Mouse (Mus musculus) hindbrain, postnatal 0 days (tissue): ENCODE measurements around the gene DXBay18. TPM values are rescaled to one million over a fixed set of nuclear protein-coding genes. Genes with fewer than 3 reads are reported as not detected.
"Not testable (repeated sequence)": the region's sequence is repeated elsewhere in the genome, so short reads cannot be mapped to it uniquely, and the experiment has no call there.

Experiments used
- ATAC-seq: fragments of 200-750 bp; cut with Nextera tagmentation; 2 replicates; pipeline ENCODE4 v1.8.0; 2017; ENCODE audit warnings: mild to moderate bottlenecking, moderate TSS enrichment, moderate library complexity
- DNase-seq: peaks from one replicate; pipeline ENCODE4 v3.0.0-alpha.2; 2015; ENCODE audit warnings: low spot score
- H3K27ac ChIP-seq: fragments of 300-500 bp; sonication (generic); 2 replicates; pipeline ENCODE4 v1.5.1; 2014; ENCODE audit warnings: mild to moderate bottlenecking
- H3K27me3 ChIP-seq: fragments of 300-500 bp; sonication (generic); 2 replicates; pipeline ENCODE4 v1.6.1; 2014; ENCODE audit warnings: low read length, mixed read lengths; ENCODE audit not compliant: insufficient read depth
- H3K36me3 ChIP-seq: fragments of 300-500 bp; sonication (generic); 2 replicates; pipeline ENCODE4 v1.6.1; 2014; ENCODE audit warnings: low read length, mixed read lengths; ENCODE audit not compliant: insufficient read depth
- H3K4me1 ChIP-seq: fragments of 300-500 bp; sonication (generic); 2 replicates; pipeline ENCODE4 v1.6.1; 2014; ENCODE audit warnings: antibody characterized with exemption, low read length, mixed read lengths; ENCODE audit not compliant: insufficient read depth
- H3K4me2 ChIP-seq: fragments of 300-500 bp; sonication (generic); 2 replicates; pipeline ENCODE4 v1.6.1; 2014; ENCODE audit warnings: low read depth, mild to moderate bottlenecking, low read length, moderate library complexity, mixed read lengths
- H3K4me3 ChIP-seq: fragments of 300-500 bp; sonication (generic); 2 replicates; pipeline ENCODE4 v1.5.1; 2014; ENCODE audit warnings: low read length
- H3K9ac ChIP-seq: fragments of 300-500 bp; sonication (generic); replicated peaks from 2 replicates; pipeline ENCODE4 v1.6.1; 2014; ENCODE audit warnings: mild to moderate bottlenecking, low read length, moderate library complexity, mixed read lengths
- H3K9me3 ChIP-seq: fragments of 300-500 bp; sonication (generic); 2 replicates; pipeline ENCODE4 v1.6.1; 2016; ENCODE audit warnings: low read length, mixed read lengths
- WGBS: fragments of 180-500 bp; shearing (Covaris S2); extraction: QIAGEN DNeasy Blood & Tissue Kit; methylation state at CpG from one replicate; pipeline ENCODE4 v1.1.7; 2014; 5-methylcytosine and 5-hydroxymethylcytosine counted together
- polyA plus RNA-seq: library from polyadenylated mRNA; unstranded; fragments of >200 nt; fragmentation: Nextera tagmentation; extraction: Ambion mirVana; gene quantifications from 2 replicates; pipeline ENCODE4 v1.2.1, GENCODE M21; 2015
- total RNA-seq: library from RNA; depleted of rRNA; stranded (reverse); fragments of >200 nt; gene quantifications from 2 replicates; pipeline ENCODE4 v1.2.3, GENCODE M21; 2014; rRNA removed

Gene DXBay18
- total RNA-seq (0.05 and 2.1 TPM in 2 replicates), polyA plus RNA-seq (0.18 TPM in 1 of 2 replicates, not detected in the other)

DNA sequence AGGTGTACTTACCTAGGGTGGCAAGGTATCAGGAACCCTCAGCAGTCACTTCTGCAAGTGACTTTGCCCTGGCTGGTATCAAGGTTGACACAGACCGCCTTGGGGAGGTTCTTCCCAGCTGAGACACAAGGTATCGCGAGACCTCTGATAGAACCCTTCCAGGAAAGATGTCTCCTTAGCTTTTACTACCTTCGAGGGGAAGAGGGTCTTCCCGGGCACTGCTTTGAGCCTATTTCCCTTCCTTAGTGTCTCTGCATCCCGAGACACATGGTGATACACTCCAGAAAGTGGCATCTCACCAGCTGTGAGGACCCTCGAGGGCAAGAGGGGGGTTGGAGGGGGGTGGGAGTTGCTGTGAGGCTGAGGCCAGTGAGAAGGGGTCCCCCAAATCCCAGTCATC lies at the start of gene DXBay18:
DXBay18 (minus strand) TSS at position 101 of the 400 bp plus-strand sequence.
- not testable (repeated sequence) for H3K36me3 ChIP-seq, DNase-seq, H3K9ac ChIP-seq, H3K27me3 ChIP-seq, H3K4me1 ChIP-seq, H3K9me3 ChIP-seq, ATAC-seq, H3K27ac ChIP-seq, H3K4me3 ChIP-seq, H3K4me2 ChIP-seq
- WGBS: no CpG with 5 or more reads among the region's 7 CpGs

DNA sequence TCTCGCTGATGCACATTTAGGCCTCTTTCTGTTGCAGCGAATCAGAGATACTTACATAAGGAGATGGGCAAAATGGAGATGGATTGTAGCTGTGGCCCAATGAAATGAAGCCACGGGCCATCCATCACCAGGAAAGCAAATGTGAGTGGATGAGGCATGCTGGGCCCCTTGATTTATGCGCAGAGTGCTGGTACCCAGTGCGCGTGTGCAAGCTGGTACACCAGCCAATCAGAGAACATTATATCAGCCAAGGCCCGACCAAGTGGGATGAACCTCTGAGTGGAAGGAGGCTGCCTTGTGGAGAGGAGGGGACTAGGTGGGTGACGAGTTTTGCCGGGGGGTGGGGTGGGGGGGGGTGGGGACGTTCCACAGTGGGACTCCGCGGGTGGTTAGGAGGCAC lies 42.7 kb upstream of the DXBay18 start, which contains the start of gene Xlr3b:
Xlr3b (plus strand) TSS at position 274 of the 400 bp plus-strand sequence.
- H3K9me3 ChIP-seq, H3K4me3 ChIP-seq, H3K27me3 ChIP-seq, H3K36me3 ChIP-seq, H3K27ac ChIP-seq, H3K9ac ChIP-seq, H3K4me2 ChIP-seq, H3K4me1 ChIP-seq: not testable (repeated sequence)
- 75% methylated on average over 11 of the region's 12 CpGs for WGBS
- ATAC-seq (peak; percentile 62; the same call in 1 of the 2 replicates), DNase-seq (peak; percentile 1)

DNA sequence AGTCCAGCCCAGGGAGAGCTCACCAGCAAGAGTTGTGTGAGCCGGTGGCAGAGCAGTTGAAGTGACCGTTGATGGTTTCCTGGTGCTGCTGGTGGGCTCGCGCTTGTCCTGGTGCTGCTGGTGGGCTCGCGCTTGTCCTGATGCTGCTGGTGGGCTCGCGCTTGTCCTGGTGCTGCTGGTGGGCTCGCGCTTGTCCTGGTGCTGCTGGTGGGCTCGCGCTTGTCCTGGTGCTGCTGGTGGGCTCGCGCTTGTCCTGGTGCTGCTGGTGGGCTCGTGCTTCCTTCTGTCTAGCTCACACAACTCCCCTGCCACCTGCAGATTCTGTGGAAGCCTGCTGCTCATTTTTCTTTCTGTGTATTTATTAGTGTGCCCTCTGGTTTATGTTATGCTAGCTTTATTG lies 27.6 kb upstream of the DXBay18 start, which contains the start of gene Spin2d:
Spin2d (minus strand) TSS at position 101 of the 400 bp plus-strand sequence.
- H3K9ac ChIP-seq, H3K4me1 ChIP-seq, H3K27ac ChIP-seq, ATAC-seq, DNase-seq, H3K36me3 ChIP-seq, H3K9me3 ChIP-seq, H3K27me3 ChIP-seq, H3K4me3 ChIP-seq, H3K4me2 ChIP-seq: not testable (repeated sequence)
- 91% methylated on average over 6 of the region's 15 CpGs for WGBS

DNA sequence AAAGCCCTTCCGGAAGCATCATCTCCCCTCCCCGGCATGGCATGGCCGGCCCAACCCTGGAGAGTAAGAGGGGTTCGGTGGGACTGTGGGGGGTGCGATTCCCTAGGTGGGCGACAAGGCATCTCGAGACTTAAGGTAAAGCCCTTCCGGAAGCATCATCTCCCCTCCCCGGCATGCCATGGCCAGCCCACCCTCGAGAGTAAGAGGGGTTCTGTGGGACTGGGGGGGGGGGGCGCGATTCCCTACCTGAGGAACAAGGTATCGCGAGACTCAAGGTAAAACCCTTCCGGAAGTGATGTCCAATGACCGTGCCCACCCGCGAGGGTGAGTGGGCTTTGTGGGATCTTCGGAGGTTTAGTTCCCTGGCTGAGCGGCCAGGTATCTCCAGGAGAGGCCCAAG lies 754 bp downstream of the DXBay18 start, which contains the start of gene Xlr5b:
Xlr5b (plus strand) TSS at position 301 of the 400 bp plus-strand sequence.
- ATAC-seq, H3K27ac ChIP-seq, H3K27me3 ChIP-seq, H3K9me3 ChIP-seq, H3K4me2 ChIP-seq, DNase-seq, H3K4me3 ChIP-seq, H3K9ac ChIP-seq, H3K4me1 ChIP-seq, H3K36me3 ChIP-seq: not testable (repeated sequence)
- WGBS: no CpG with 5 or more reads among the region's 20 CpGs

DNA sequence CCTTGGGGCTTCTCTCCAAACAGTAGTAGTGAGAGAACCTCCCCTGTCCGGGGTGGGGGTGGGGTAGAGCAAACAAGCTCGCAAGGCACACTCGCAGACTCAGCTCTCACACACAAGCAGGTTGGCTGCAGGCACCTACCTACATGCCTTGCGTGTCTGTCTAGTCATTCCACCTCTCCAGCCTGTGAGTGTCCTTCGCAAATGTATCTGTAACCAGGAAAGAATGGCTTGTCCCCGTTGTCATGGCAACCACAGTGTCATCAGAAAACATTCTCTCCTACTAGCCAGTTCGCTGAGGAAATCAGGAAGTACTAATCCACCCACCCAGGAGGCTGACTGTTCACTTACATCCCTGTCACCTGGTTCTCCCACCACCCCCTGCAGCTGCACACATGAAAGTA lies 6.0 kb downstream of the DXBay18 start:
- not testable (repeated sequence) for H3K4me2 ChIP-seq, H3K36me3 ChIP-seq, H3K9me3 ChIP-seq, H3K9ac ChIP-seq, H3K4me3 ChIP-seq, DNase-seq, H3K27me3 ChIP-seq, H3K4me1 ChIP-seq, H3K27ac ChIP-seq
- ATAC-seq: peak; percentile 90
- no CpG with 5 or more reads among the region's 7 CpGs for whole genome bisulfite sequencing

- H3K4me3 ChIP-seq, H3K4me1 ChIP-seq, H3K9ac ChIP-seq, H3K27me3 ChIP-seq, DNase-seq, H3K36me3 ChIP-seq, H3K27ac ChIP-seq, H3K4me2 ChIP-seq, H3K9me3 ChIP-seq: not testable (repeated sequence)
- WGBS: no CpG with 5 or more reads among the region's 12 CpGs
- peak; percentile 93 for ATAC-seq
Observed at GRCm38 (mm10) chrX:73122859-73123829, 26.1 kb downstream of the DXBay18 start.

- H3K4me3 ChIP-seq, H3K4me1 ChIP-seq, H3K27ac ChIP-seq, DNase-seq, H3K9me3 ChIP-seq, H3K4me2 ChIP-seq, H3K27me3 ChIP-seq, ATAC-seq, H3K36me3 ChIP-seq, H3K9ac ChIP-seq: not testable (repeated sequence)
- WGBS: no CpG with 5 or more reads among the region's 7 CpGs
Observed at GRCm38 (mm10) chrX:73116747-73117146, 32.5 kb downstream of the DXBay18 start, which contains the start of gene Gm14685. TSS of gene Gm14685 (plus strand) at chrX:73117047.

- H3K4me3 ChIP-seq, ATAC-seq, H3K4me2 ChIP-seq, H3K36me3 ChIP-seq, H3K27ac ChIP-seq, H3K9me3 ChIP-seq, H3K4me1 ChIP-seq, H3K9ac ChIP-seq, H3K27me3 ChIP-seq: not testable (repeated sequence)
- WGBS: 78% methylated on average over 13 of the region's 13 CpGs
- DNase-seq: peak; percentile 1
Observed at GRCm38 (mm10) chrX:73096941-73097508, 52.2 kb downstream of the DXBay18 start, which contains the start of gene Xlr3a. TSS of gene Xlr3a (minus strand) at chrX:73097095.
